Mouse (Mus musculus): Measurements from ENCODE around the gene Ppp2r1b. TPM values are rescaled to one million over a fixed set of nuclear protein-coding genes. Genes with fewer than 3 reads are reported as not detected.
"Not testable (repeated sequence)": the region's sequence is repeated elsewhere in the genome, so short reads cannot be mapped to it uniquely, and the experiment has no call there.

Gene Ppp2r1b
- polyA plus RNA-seq, 1 experiment from 2014 or later = 86.4 TPM

- H3K4me1 ChIP-seq (replicated peaks; ENCODE audit: control insufficient read depth, insufficient read depth, low read length) = no peaks in the 10 kb centered on the region
- H3K4me3 ChIP-seq (replicated peaks; ENCODE audit: low read length) = no peak overlapping the region
- H3K4me2 ChIP-seq (ENCODE audit: low read length) = no peak overlapping the region
- ATAC-seq = no peak
- no peaks in the 10 kb centered on the region for H3K27me3 ChIP-seq (replicated peaks; ENCODE audit: control insufficient read depth, insufficient read depth, low read length)
- H3K27ac ChIP-seq (ENCODE audit: low read length) = no peak overlapping the region
- 96% methylated on average over 4 of the region's 4 CpGs for WGBS
- H3K9ac ChIP-seq (replicated peaks; ENCODE audit: low read depth, low read length) = no peak overlapping the region
- H3K36me3 ChIP-seq (ENCODE audit: control insufficient read depth, insufficient read depth) = 0 out of 2 replicates have a peak, but pooled peaks cover 3% of the 10 kb centered on the region
- no peaks in the 10 kb centered on the region for H3K9me3 ChIP-seq (ENCODE audit: control insufficient read depth, low read length)
Observed at GRCm38 (mm10) chr9:50832162-50832561, 12.9 kb upstream of the Ppp2r1b start.

- H3K9me3 ChIP-seq (ENCODE audit: control insufficient read depth, low read length); H3K4me1 ChIP-seq (replicated peaks; ENCODE audit: control insufficient read depth, insufficient read depth, low read length); H3K4me3 ChIP-seq (replicated peaks; ENCODE audit: low read length); H3K9ac ChIP-seq (replicated peaks; ENCODE audit: low read depth, low read length); H3K4me2 ChIP-seq (ENCODE audit: low read length); ATAC-seq; H3K36me3 ChIP-seq (ENCODE audit: control insufficient read depth, insufficient read depth); H3K27ac ChIP-seq (ENCODE audit: low read length); H3K27me3 ChIP-seq (replicated peaks; ENCODE audit: control insufficient read depth, insufficient read depth, low read length): not testable (repeated sequence)
- WGBS = 93% methylated on average over 2 of the region's 2 CpGs
Observed at GRCm38 (mm10) chr9:50832582-50832981, 12.5 kb upstream of the Ppp2r1b start.

DNA sequence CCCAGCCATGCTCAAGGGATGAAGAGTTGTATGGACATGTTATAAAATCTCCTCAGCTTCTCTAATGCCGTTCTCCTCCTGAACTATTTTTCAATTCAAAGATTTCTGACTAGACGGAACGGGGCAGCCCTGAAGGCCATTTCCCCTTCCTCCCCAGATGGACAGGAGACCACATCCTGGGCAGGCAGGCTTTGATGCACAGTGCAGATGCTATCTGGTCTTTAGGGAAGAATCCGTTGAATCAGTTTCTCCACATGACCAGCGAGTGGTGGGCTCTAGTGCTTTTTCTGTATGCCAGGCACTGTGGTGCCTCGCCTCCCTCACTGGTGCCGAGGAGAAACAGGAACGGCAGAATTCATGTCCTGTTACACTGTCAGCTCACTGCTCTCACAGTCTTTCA lies 11.3 kb upstream of the Ppp2r1b start:
- H3K27ac ChIP-seq (ENCODE audit: low read length) = no peak overlapping the region
- H3K27me3 ChIP-seq (replicated peaks; ENCODE audit: control insufficient read depth, insufficient read depth, low read length) = no peaks in the 10 kb centered on the region
- WGBS = 91% methylated on average over 8 of the region's 8 CpGs
- no peak overlapping the region for H3K9ac ChIP-seq (replicated peaks; ENCODE audit: low read depth, low read length)
- no peak overlapping the region for H3K4me2 ChIP-seq (ENCODE audit: low read length)
- no peaks in the 10 kb centered on the region for H3K9me3 ChIP-seq (ENCODE audit: control insufficient read depth, low read length)
- no peak overlapping the region for H3K4me3 ChIP-seq (replicated peaks; ENCODE audit: low read length)
- no peaks in the 10 kb centered on the region for H3K4me1 ChIP-seq (replicated peaks; ENCODE audit: control insufficient read depth, insufficient read depth, low read length)
- no peaks in the 10 kb centered on the region for H3K36me3 ChIP-seq (ENCODE audit: control insufficient read depth, insufficient read depth)
- no peak for ATAC-seq

DNA sequence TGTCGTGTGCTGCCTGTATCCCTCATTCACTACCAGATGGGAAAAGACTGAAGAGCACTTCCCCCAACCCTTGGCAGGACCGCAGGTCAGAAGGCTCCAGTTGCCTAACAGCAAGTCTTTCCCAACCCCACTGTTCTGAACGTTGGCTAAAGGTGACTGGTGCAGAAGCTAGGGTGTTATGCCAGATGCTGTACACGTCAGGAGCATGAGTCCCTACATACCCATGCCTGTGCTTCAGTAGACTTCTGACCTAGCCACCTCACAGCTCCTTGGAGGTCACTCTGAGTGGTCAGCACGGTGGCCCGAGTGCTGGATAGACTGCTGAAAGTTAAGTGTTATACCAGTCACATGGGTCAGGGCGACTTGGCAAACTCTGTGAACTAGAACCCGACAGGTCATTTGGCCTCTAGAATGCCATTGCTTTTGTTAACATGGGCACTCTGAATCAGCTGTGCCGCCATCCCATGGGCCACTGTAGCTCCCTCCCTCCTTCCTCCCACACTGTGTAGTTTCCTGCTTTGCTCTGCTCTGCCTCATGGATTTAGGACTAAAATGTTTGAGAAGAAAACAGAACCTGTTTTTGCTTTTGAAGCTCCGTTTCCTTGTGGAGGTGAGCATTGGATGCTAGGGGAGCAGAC lies 9.9 kb upstream of the Ppp2r1b start:
- Histone ChIP-seq H3K36me3 (ENCODE audit: control insufficient read depth, insufficient read depth) (no peaks in the 10 kb centered on the region), H3K27me3 (replicated peaks; ENCODE audit: control insufficient read depth, insufficient read depth, low read length) (no peaks in the 10 kb centered on the region), H3K4me2 (ENCODE audit: low read length) (no peak overlapping the region), H3K4me3 (replicated peaks; ENCODE audit: low read length) (no peak overlapping the region), H3K4me1 (replicated peaks; ENCODE audit: control insufficient read depth, insufficient read depth, low read length) (no peaks in the 10 kb centered on the region), H3K9ac (replicated peaks; ENCODE audit: low read depth, low read length) (no peak overlapping the region), H3K9me3 (ENCODE audit: control insufficient read depth, low read length) (no peaks in the 10 kb centered on the region), H3K27ac (ENCODE audit: low read length) (no peak overlapping the region)
- ATAC-seq = no peak
- 91% methylated on average over 10 of the region's 10 CpGs for WGBS

DNA sequence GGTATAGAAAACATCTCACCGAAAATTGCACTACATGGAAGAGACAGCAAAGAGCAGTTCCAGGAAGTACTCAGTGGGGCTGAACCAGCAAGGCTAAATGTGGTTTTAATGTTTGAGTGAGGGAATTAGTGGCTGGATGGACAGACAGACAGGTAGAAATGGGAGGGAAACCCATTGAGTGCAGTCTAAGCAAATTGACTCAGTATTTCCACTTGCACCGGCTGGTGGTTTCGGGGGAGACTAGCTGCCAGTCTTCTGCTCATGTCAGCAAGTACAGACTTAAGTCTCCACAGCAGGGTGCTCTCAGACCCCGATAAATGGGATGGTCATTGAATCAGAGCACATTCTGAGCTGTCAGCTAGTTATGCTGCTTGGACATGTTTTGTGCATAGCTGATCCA lies 9.0 kb upstream of the Ppp2r1b start:
- Histone ChIP-seq H3K4me2 (ENCODE audit: low read length) (no peak overlapping the region), H3K9me3 (ENCODE audit: control insufficient read depth, low read length) (no peaks in the 10 kb centered on the region), H3K27ac (ENCODE audit: low read length) (no peak overlapping the region), H3K27me3 (replicated peaks; ENCODE audit: control insufficient read depth, insufficient read depth, low read length) (no peaks in the 10 kb centered on the region), H3K4me3 (replicated peaks; ENCODE audit: low read length) (no peak overlapping the region), H3K9ac (replicated peaks; ENCODE audit: low read depth, low read length) (no peak overlapping the region), H3K36me3 (ENCODE audit: control insufficient read depth, insufficient read depth) (no peaks in the 10 kb centered on the region), H3K4me1 (replicated peaks; ENCODE audit: control insufficient read depth, insufficient read depth, low read length) (no peaks in the 10 kb centered on the region)
- WGBS = 92% methylated on average over 4 of the region's 4 CpGs
- no peak for ATAC-seq

GRCm38 (mm10) chr9:50841079-50841789 lies 3.9 kb upstream of the Ppp2r1b start:
- 86% methylated on average over 13 of the region's 13 CpGs for WGBS
- no peak overlapping the region for H3K27ac ChIP-seq (ENCODE audit: low read length)
- no peak overlapping the region for H3K4me2 ChIP-seq (ENCODE audit: low read length)

DNA sequence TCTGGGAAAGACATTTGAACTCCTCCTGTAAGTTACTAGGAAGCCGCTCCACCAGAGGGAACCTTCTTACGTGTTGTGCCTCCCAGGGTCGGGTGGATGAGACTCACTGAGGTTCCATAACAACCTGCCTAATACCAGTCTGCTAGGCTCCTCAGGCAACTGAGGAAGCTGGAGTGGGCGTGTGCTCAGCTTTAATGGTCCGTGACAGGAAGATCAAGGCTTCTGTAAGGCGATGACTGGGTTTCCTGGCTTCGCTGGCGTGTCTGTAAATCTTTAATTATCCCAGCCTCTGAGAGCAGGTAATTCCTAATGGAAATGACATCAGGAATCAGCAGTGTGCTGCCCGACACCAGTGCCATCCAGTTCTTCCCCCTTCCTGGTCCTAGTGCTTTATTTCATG lies 446 bp downstream of the Ppp2r1b start:
- Histone ChIP-seq H3K9me3 (ENCODE audit: control insufficient read depth, low read length) (no peaks in the 10 kb centered on the region), H3K36me3 (ENCODE audit: control insufficient read depth, insufficient read depth) (0 out of 2 replicates have a peak, but pooled peaks cover 4% of the 10 kb centered on the region), H3K4me1 (replicated peaks; ENCODE audit: control insufficient read depth, insufficient read depth, low read length) (peaks cover 12% of the 10 kb centered on the region), H3K4me2 (ENCODE audit: low read length) (no peak overlapping the region), H3K4me3 (replicated peaks; ENCODE audit: low read length) (no peak overlapping the region), H3K27ac (ENCODE audit: low read length) (no peak overlapping the region), H3K9ac (replicated peaks; ENCODE audit: low read depth, low read length) (no peak overlapping the region), H3K27me3 (replicated peaks; ENCODE audit: control insufficient read depth, insufficient read depth, low read length) (no peaks in the 10 kb centered on the region)
- no peak for ATAC-seq
- WGBS = 82% methylated on average over 9 of the region's 9 CpGs

More at GRCm38 (mm10) chr9:50841079-50841789, 3.9 kb upstream of the Ppp2r1b start:
- H3K4me3 ChIP-seq (replicated peaks; ENCODE audit: low read length) = no peak overlapping the region
- no peaks in the 10 kb centered on the region for H3K4me1 ChIP-seq (replicated peaks; ENCODE audit: control insufficient read depth, insufficient read depth, low read length)
- ATAC-seq = no peak
- H3K9me3 ChIP-seq (ENCODE audit: control insufficient read depth, low read length) = no peaks in the 10 kb centered on the region
- H3K36me3 ChIP-seq (ENCODE audit: control insufficient read depth, insufficient read depth) = 0 out of 2 replicates have a peak, but pooled peaks cover 4% of the 10 kb centered on the region
- no peaks in the 10 kb centered on the region for H3K27me3 ChIP-seq (replicated peaks; ENCODE audit: control insufficient read depth, insufficient read depth, low read length)
- no peak overlapping the region for H3K9ac ChIP-seq (replicated peaks; ENCODE audit: low read depth, low read length)

- ATAC-seq = no peak
- no peaks in the 10 kb centered on the region for H3K9me3 ChIP-seq (ENCODE audit: control insufficient read depth, low read length)
- no peak overlapping the region for H3K4me3 ChIP-seq (replicated peaks; ENCODE audit: low read length)
- no peaks in the 10 kb centered on the region for H3K27me3 ChIP-seq (replicated peaks; ENCODE audit: control insufficient read depth, insufficient read depth, low read length)
- H3K27ac ChIP-seq (ENCODE audit: low read length) = no peak overlapping the region
- peaks cover 17% of the 10 kb centered on the region for H3K4me1 ChIP-seq (replicated peaks; ENCODE audit: control insufficient read depth, insufficient read depth, low read length)
- 91% methylated on average over 6 of the region's 6 CpGs for WGBS
- no peak overlapping the region for H3K4me2 ChIP-seq (ENCODE audit: low read length)
- no peak overlapping the region for H3K9ac ChIP-seq (replicated peaks; ENCODE audit: low read depth, low read length)
- 0 out of 2 replicates have a peak, but pooled peaks cover 4% of the 10 kb centered on the region for H3K36me3 ChIP-seq (ENCODE audit: control insufficient read depth, insufficient read depth)
Observed at GRCm38 (mm10) chr9:50847133-50847532, 2.0 kb downstream of the Ppp2r1b start.

GRCm38 (mm10) chr9:50847606-50848368 lies 2.7 kb downstream of the Ppp2r1b start:
- 78% methylated on average over 12 of the region's 12 CpGs for WGBS
- Histone ChIP-seq H3K27me3 (replicated peaks; ENCODE audit: control insufficient read depth, insufficient read depth, low read length) (no peaks in the 10 kb centered on the region), H3K36me3 (ENCODE audit: control insufficient read depth, insufficient read depth) (0 out of 2 replicates have a peak, but pooled peaks cover 3% of the 10 kb centered on the region), H3K27ac (ENCODE audit: low read length) (no peak overlapping the region), H3K9ac (replicated peaks; ENCODE audit: low read depth, low read length) (no peak overlapping the region), H3K4me2 (ENCODE audit: low read length) (no peak overlapping the region), H3K4me3 (replicated peaks; ENCODE audit: low read length) (no peak overlapping the region), H3K9me3 (ENCODE audit: control insufficient read depth, low read length) (no peaks in the 10 kb centered on the region), H3K4me1 (replicated peaks; ENCODE audit: control insufficient read depth, insufficient read depth, low read length) (peaks cover 21% of the 10 kb centered on the region)
- no peak for ATAC-seq
